ENCODE assay signal across 29 mouse cellular contexts in the genomic region with DNA sequence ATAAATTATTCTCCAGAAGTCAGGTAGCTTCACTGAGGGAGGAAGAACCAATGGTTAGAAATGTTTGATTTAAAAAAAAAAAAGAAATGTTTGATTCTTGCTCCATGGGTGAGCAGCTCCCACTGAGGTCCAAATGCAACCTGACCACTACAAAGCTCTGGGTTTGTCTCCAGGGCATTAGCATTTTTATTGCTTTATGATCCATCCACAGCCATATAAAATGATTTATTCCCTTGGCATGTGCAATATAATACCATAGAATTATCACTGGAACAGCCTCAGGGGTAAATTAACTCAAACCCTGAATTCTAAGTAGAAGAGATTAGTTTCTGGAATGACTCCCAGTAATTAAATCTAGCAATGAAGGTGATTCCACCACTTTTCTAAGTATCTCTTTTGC.
DNase-seq lines count a peak whose midpoint lies in the region; ATAC-seq and TF ChIP-seq lines count a peak whose summit lies in the region.
"Had no signal": no experiment of that assay in that cellular context is flagged by ENCODE, and none has a peak within 500 bp of the region (broad histone marks: within the 10 kb centered on the region; RNA-seq: fewer than 3 reads in every experiment).

No protein-coding gene starts in this region.

- DNase-seq in gonadal fat pad, adult 2 months (ENCODE audit: low read depth): peak; percentile 14
- DNase-seq in mesoderm, embryonic 11.5 days (ENCODE audit: low read depth, low spot score): peak; percentile 0
- DNase-seq in layer of hippocampus, postnatal 14 days (ENCODE audit: low spot score in 2 of 2): no peak
- DNase-seq in adrenal gland, postnatal 4 days (ENCODE audit: low spot score in 2 of 2): no peak
- DNase-seq: adrenal gland, adult 8-10 months; adrenal gland, postnatal 14 days; adrenal gland, postnatal 36 days; B cell, adult 2 months; cerebellum, adult 11-12 months; cerebellum, adult 2 months; cerebellum, adult 9-10 months; cerebellum, postnatal 14 days; cerebellum, postnatal 36 days; embryo, embryonic 11 days; forebrain, postnatal 0 days had no signal

- no peak overlapping the region for H3K27ac ChIP-seq in intestine, embryonic 15.5 days
- H3K27ac ChIP-seq in intestine, postnatal 0 days (ENCODE audit: low read depth, low read length): no peak overlapping the region
- no peak overlapping the region for H3K27ac ChIP-seq in neural tube, embryonic 12.5 days
- H3K27ac ChIP-seq in neural tube, embryonic 15.5 days (replicated peaks): no peak overlapping the region
- H3K27ac ChIP-seq: embryonic facial prominence, embryonic 13.5 days; embryonic facial prominence, embryonic 15.5 days; forebrain, embryonic 13.5 days; forebrain, embryonic 15.5 days had no signal

- peak; percentile 80 for ATAC-seq in intestine, embryonic 15.5 days
- ATAC-seq in intestine, postnatal 0 days: no peak
- ATAC-seq in neural tube, embryonic 12.5 days (ENCODE audit: low FRiP score, low read depth): 0 out of 2 replicates have a peak, but pooled peaks have one; percentile 44
- ATAC-seq in neural tube, embryonic 15.5 days (ENCODE audit: low FRiP score): no peak
- ATAC-seq: activated CD4-positive, CD25-positive, alpha-beta regulatory T cell, adult 4 months; CD4-positive, CD25-positive, alpha-beta regulatory T cell, adult 4 months; forebrain, embryonic 13.5 days; forebrain, embryonic 15.5 days; forebrain, postnatal 0 days; Patski had no signal

- no peaks in the 10 kb centered on the region for H3K9me3 ChIP-seq in intestine, embryonic 15.5 days
- H3K9me3 ChIP-seq in intestine, postnatal 0 days (ENCODE audit: control insufficient read depth): no peaks in the 10 kb centered on the region
- no peaks in the 10 kb centered on the region for H3K9me3 ChIP-seq in neural tube, embryonic 12.5 days
- H3K9me3 ChIP-seq in neural tube, embryonic 15.5 days (replicated peaks): no peaks in the 10 kb centered on the region
- H3K9me3 ChIP-seq: embryonic facial prominence, embryonic 13.5 days; embryonic facial prominence, embryonic 15.5 days; forebrain, embryonic 13.5 days; forebrain, embryonic 15.5 days; G1E had no signal

- H3K9ac ChIP-seq in intestine, embryonic 15.5 days: no peak overlapping the region
- H3K9ac ChIP-seq in intestine, postnatal 0 days (ENCODE audit: low read depth, low read length): no peak overlapping the region
- H3K9ac ChIP-seq in neural tube, embryonic 12.5 days: no peak overlapping the region
- no peak overlapping the region for H3K9ac ChIP-seq in neural tube, embryonic 15.5 days (replicated peaks)
- H3K9ac ChIP-seq: embryonic facial prominence, embryonic 13.5 days; embryonic facial prominence, embryonic 15.5 days; forebrain, embryonic 13.5 days; forebrain, embryonic 15.5 days; forebrain, postnatal 0 days had no signal

- no peaks in the 10 kb centered on the region for H3K4me1 ChIP-seq in intestine, embryonic 15.5 days (replicated peaks)
- no peaks in the 10 kb centered on the region for H3K4me1 ChIP-seq in intestine, postnatal 0 days (replicated peaks; ENCODE audit: control insufficient read depth, insufficient read depth, low read length)
- H3K4me1 ChIP-seq in neural tube, embryonic 12.5 days: no peaks in the 10 kb centered on the region
- H3K4me1 ChIP-seq in neural tube, embryonic 15.5 days: no peaks in the 10 kb centered on the region
- H3K4me1 ChIP-seq: embryonic facial prominence, embryonic 13.5 days; embryonic facial prominence, embryonic 15.5 days; forebrain, embryonic 13.5 days; forebrain, embryonic 15.5 days had no signal

- no peak overlapping the region for H3K4me2 ChIP-seq in intestine, embryonic 15.5 days (replicated peaks)
- H3K4me2 ChIP-seq in intestine, postnatal 0 days (replicated peaks; ENCODE audit: low read depth): no peak overlapping the region
- H3K4me2 ChIP-seq in neural tube, embryonic 12.5 days (replicated peaks): no peak overlapping the region
- no peak overlapping the region for H3K4me2 ChIP-seq in neural tube, embryonic 15.5 days
- H3K4me2 ChIP-seq: embryonic facial prominence, embryonic 13.5 days; embryonic facial prominence, embryonic 15.5 days; forebrain, embryonic 13.5 days; forebrain, embryonic 15.5 days had no signal

- no peak for TF ChIP-seq CTCF in intestine, postnatal 0 days (IDR thresholded peaks at IDR 0.05; ENCODE audit: low read depth)

- H3K36me3 ChIP-seq in intestine, embryonic 15.5 days: no peaks in the 10 kb centered on the region
- no peaks in the 10 kb centered on the region for H3K36me3 ChIP-seq in intestine, postnatal 0 days (ENCODE audit: control insufficient read depth, insufficient read depth)
- H3K36me3 ChIP-seq in neural tube, embryonic 12.5 days: no peaks in the 10 kb centered on the region
- H3K36me3 ChIP-seq in neural tube, embryonic 15.5 days: no peaks in the 10 kb centered on the region
- H3K36me3 ChIP-seq: embryonic facial prominence, embryonic 13.5 days; embryonic facial prominence, embryonic 15.5 days; forebrain, embryonic 15.5 days; G1E had no signal

- no peaks in the 10 kb centered on the region for H3K27me3 ChIP-seq in intestine, embryonic 15.5 days (replicated peaks)
- H3K27me3 ChIP-seq in intestine, postnatal 0 days (replicated peaks; ENCODE audit: control insufficient read depth, insufficient read depth, low read length): no peaks in the 10 kb centered on the region
- no peaks in the 10 kb centered on the region for H3K27me3 ChIP-seq in neural tube, embryonic 12.5 days (replicated peaks)
- no peaks in the 10 kb centered on the region for H3K27me3 ChIP-seq in neural tube, embryonic 15.5 days (replicated peaks)
- H3K27me3 ChIP-seq: CH12.LX; embryonic facial prominence, embryonic 13.5 days; embryonic facial prominence, embryonic 15.5 days; forebrain, embryonic 13.5 days; forebrain, embryonic 15.5 days had no signal

- no peak overlapping the region for H3K4me3 ChIP-seq in intestine, embryonic 15.5 days (replicated peaks)
- no peak overlapping the region for H3K4me3 ChIP-seq in intestine, postnatal 0 days (ENCODE audit: low read depth, low read length)
- no peak overlapping the region for H3K4me3 ChIP-seq in neural tube, embryonic 12.5 days
- no peak overlapping the region for H3K4me3 ChIP-seq in neural tube, embryonic 15.5 days (replicated peaks)
- H3K4me3 ChIP-seq: embryonic facial prominence, embryonic 13.5 days; embryonic facial prominence, embryonic 15.5 days; erythroblast, embryonic 14.5 days; forebrain, embryonic 13.5 days; forebrain, embryonic 15.5 days had no signal

Comparison
In these comparisons a context has a peak if more than half of its experiments do, and no peak if none do; other contexts are left out.
1. ATAC-seq: peak in intestine, embryonic 15.5 days (single experiment) and neural tube, embryonic 12.5 days (single experiment); none in intestine, postnatal 0 days (single experiment) and neural tube, embryonic 15.5 days (single experiment).
2. DNase-seq: peak in gonadal fat pad, adult 2 months (single experiment) and mesoderm, embryonic 11.5 days (single experiment); none in layer of hippocampus, postnatal 14 days (0 of 2) and adrenal gland, postnatal 4 days (0 of 2).